Mouse (Mus musculus): ENCODE measurements around the gene Tmem56. TPM values are rescaled to one million over a fixed set of nuclear protein-coding genes. Genes with fewer than 3 reads are reported as not detected.

The Tmem56 gene
- polyA plus RNA-seq, 1 experiment from 2014 or later = 1.3 TPM

DNA sequence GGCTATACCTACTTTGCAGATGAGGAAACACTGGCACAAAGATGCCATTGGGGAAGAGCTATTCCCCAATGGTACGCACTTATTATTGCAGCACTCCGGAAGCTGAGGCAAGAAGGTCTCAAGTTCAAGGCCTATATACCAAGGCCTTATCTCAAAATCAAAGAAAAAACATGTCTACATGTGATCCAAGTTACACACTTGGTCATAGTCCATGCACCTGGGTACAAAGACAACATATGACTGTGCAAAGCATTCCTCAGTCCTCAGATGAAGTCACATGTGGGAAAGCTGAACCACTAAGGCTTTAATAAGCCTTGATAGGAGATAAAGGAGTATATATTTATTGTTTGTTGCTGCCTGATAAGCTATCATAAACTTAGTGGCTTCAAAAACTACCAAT lies 8.9 kb downstream of the Tmem56 start:
- no peak overlapping the region for H3K4me2 ChIP-seq
- no peak overlapping the region for H3K9ac ChIP-seq
- no peaks in the 10 kb centered on the region for H3K27me3 ChIP-seq
- H3K4me1 ChIP-seq (replicated peaks) = no peaks in the 10 kb centered on the region
- no peaks in the 10 kb centered on the region for H3K36me3 ChIP-seq
- WGBS = 96% methylated on average over 2 of the region's 2 CpGs
- H3K4me3 ChIP-seq = no peak overlapping the region
- H3K9me3 ChIP-seq = no peaks in the 10 kb centered on the region
- no peak overlapping the region for H3K27ac ChIP-seq
- ATAC-seq (ENCODE audit: low FRiP score) = no peak

DNA sequence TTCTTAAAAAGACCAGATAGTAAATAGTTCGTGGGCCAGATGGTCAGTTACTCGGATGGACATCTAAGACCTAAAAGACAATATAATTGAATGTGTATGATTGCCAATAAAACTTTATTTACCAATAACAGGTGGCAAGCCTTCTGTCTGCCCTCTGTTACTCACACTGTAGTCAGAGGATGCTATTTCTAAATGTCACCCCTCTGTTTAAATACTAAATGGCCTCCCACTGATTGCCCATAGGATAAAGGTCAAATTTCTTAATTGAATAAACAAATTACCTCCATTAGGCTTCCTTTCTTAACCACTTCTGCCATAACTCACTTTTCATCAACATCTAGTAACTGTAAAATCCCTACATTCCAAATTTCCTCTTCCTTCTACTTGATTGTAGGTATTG lies 10.3 kb downstream of the Tmem56 start:
- H3K36me3 ChIP-seq = no peaks in the 10 kb centered on the region
- 83% methylated on average over 2 of the region's 2 CpGs for WGBS
- H3K27ac ChIP-seq = no peak overlapping the region
- no peaks in the 10 kb centered on the region for H3K9me3 ChIP-seq
- H3K27me3 ChIP-seq = no peaks in the 10 kb centered on the region; the same call in 1 of the 2 replicates
- no peak overlapping the region for H3K4me3 ChIP-seq
- no peak for ATAC-seq (ENCODE audit: low FRiP score)
- H3K4me2 ChIP-seq = no peak overlapping the region
- no peak overlapping the region for H3K9ac ChIP-seq
- H3K4me1 ChIP-seq (replicated peaks) = no peaks in the 10 kb centered on the region

DNA sequence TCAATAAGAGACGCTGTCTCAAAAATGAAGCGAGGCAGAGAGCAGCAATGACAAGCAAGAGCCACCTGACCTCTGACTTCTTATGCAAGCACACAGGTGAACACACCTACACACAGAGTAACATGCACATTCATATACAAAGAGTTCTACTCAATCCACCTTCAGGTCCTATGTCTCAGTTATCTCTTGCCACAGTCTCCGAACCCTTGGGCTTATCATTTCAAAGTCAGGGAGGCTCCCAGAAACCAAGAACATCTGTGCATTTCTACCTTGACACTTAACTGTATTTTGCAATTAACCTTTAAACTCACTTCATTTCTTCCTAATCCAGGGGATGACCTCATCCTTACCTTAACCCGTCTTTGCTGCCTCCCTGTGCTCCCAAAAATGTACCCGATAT lies 15.6 kb downstream of the Tmem56 start:
- Histone ChIP-seq H3K4me2 (no peak overlapping the region), H3K36me3 (no peaks in the 10 kb centered on the region), H3K4me1 (replicated peaks) (peaks cover 4% of the 10 kb centered on the region), H3K27me3 (peaks cover 25% of the 10 kb centered on the region), H3K4me3 (no peak overlapping the region), H3K27ac (no peak overlapping the region), H3K9ac (no peak overlapping the region), H3K9me3 (no peaks in the 10 kb centered on the region)
- ATAC-seq (ENCODE audit: low FRiP score) = no peak
- 90% methylated on average over 5 of the region's 5 CpGs for WGBS

DNA sequence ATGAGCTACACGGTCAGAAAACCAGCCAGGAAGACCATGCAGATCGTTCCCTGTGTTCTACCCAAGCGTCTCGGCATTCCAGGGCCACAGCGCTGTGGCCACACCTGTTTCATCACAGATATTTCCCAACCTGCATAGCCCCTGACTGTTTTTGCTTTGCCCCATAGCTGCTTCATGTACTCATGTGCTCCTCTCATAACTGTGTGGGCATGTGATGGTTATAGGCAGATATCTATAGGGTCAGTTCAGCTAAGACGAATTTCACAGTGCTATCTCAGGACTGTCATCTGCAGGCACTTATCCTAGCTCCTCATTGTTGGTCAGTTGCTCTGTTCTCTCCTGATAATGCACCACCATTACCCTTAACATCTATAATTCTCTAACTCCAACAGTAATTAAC lies 18.7 kb downstream of the Tmem56 start:
- ATAC-seq (ENCODE audit: low FRiP score) = no peak
- Histone ChIP-seq H3K9ac (no peak overlapping the region), H3K4me3 (no peak overlapping the region), H3K9me3 (no peaks in the 10 kb centered on the region), H3K27me3 (peaks cover 53% of the 10 kb centered on the region), H3K4me1 (replicated peaks) (peaks cover 9% of the 10 kb centered on the region), H3K4me2 (no peak overlapping the region), H3K27ac (no peak overlapping the region), H3K36me3 (no peaks in the 10 kb centered on the region)
- 64% methylated on average over 6 of the region's 6 CpGs for WGBS

DNA sequence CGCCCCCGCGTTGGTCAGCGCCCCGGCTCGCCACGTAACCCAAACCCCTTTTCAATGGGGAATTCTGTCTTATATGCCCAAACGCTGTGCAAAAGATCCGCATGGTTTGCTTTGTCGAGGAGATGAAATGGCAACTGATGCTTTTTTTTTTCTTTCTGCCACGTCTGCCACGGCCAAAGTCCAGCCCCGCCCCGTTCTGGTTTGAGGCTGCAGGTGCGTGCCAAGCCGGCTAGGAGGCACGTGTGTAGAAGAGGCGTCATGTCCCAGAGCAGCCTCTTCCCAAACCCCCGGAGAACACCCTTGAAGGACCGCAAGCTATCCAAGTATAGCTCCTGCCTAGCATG lies 19.7 kb downstream of the Tmem56 start:
- peak overlapping the region; percentile 91 for H3K4me2 ChIP-seq

DNA sequence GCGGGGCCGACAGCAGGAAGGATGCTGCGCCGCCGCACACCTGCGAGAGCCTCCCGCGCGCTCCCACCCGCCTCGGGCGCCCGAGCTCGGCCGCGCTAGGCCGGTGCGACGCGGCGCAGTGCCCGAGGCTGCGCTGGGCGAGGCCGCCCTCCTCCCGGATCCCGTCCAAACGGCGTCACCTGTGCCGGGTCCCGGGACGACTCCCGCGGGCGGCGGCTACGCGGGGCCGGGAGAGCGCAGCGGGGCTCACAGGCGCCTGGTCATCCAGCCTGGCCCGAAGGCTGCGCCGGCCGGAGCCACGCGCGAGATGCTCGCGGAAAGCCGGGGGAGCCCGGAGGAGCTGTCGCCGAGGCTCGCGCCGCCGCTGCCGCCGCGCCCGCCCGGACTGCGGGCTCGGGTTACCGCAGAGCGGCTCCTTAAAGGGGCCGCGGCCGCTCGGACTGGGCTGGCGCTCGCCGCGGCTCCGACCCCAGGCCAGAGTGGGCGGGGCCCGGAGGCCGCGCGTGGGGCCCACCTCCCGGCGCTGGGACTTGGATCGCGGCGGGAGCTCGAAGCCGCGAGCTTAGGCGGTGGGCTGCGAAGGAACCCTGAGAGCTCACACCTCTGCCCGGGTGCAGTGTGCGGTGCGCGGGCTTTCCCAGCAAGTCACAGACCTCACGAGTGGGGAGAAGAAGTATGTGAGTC lies 20.2 kb downstream of the Tmem56 start:
- peaks cover 60% of the 10 kb centered on the region for H3K27me3 ChIP-seq
- WGBS = under 1% methylated on average over 72 of the region's 97 CpGs
- no peaks in the 10 kb centered on the region for H3K36me3 ChIP-seq
- ATAC-seq (ENCODE audit: low FRiP score) = peak; percentile 94
- H3K4me3 ChIP-seq = peak overlapping the region; percentile 80
- H3K9me3 ChIP-seq = no peaks in the 10 kb centered on the region
- peak overlapping the region; percentile 73 for H3K27ac ChIP-seq
- H3K9ac ChIP-seq = peak overlapping the region; percentile 84
- peaks cover 9% of the 10 kb centered on the region for H3K4me1 ChIP-seq (replicated peaks)
- H3K4me2 ChIP-seq = peak overlapping the region; percentile 91

More for the DNA sequence above, 19.7 kb downstream of the Tmem56 start:
- no peaks in the 10 kb centered on the region for H3K9me3 ChIP-seq
- H3K27me3 ChIP-seq = peaks cover 60% of the 10 kb centered on the region
- no peak; the same call in 1 of the 2 replicates for ATAC-seq (ENCODE audit: low FRiP score)
- peak overlapping the region; percentile 80 for H3K4me3 ChIP-seq
- 3% methylated on average over 20 of the region's 20 CpGs for WGBS
- H3K36me3 ChIP-seq = no peaks in the 10 kb centered on the region
- H3K4me1 ChIP-seq (replicated peaks) = peaks cover 9% of the 10 kb centered on the region
- H3K9ac ChIP-seq = peak overlapping the region; percentile 84
- peak overlapping the region; percentile 73 for H3K27ac ChIP-seq

DNA sequence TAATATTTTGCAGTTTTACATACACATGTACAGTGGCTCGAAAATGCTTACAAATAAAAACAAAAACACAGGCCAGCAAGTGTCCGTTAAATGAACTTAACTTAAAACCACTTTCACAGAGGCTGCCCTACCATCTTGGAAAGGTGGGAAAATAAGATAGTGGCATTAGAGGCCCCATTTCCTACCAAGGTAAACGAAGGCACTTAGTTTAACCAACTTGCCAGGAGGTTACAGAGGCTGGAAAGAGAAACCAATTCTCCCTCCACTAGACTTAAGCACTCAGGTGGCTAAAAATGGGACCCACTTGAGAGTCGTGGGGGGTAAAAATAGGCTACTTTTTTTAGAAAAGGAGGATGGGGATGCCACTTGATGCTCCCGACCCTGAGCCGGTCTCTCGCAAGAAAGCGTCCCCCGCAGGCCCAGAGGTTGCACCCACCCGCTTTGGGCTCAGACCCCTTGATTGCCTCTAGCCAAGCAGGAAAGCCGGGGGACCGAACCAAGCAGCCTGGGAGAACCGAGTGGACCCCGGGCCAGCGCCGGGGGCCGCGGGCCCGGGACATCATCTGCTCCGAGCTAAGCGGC lies 20.9 kb downstream of the Tmem56 start:
- H3K4me1 ChIP-seq (replicated peaks) = peaks cover 9% of the 10 kb centered on the region
- H3K36me3 ChIP-seq = no peaks in the 10 kb centered on the region
- 10% methylated on average over 21 of the region's 21 CpGs for WGBS
- peak overlapping the region; percentile 91 for H3K4me2 ChIP-seq
- H3K27me3 ChIP-seq = peaks cover 56% of the 10 kb centered on the region
- H3K9ac ChIP-seq = peak overlapping the region; percentile 84
- H3K27ac ChIP-seq = peak overlapping the region; percentile 73; the same call in 1 of the 2 replicates
- no peak for ATAC-seq (ENCODE audit: low FRiP score)
- no peaks in the 10 kb centered on the region for H3K9me3 ChIP-seq
- peak overlapping the region; percentile 80 for H3K4me3 ChIP-seq

DNA sequence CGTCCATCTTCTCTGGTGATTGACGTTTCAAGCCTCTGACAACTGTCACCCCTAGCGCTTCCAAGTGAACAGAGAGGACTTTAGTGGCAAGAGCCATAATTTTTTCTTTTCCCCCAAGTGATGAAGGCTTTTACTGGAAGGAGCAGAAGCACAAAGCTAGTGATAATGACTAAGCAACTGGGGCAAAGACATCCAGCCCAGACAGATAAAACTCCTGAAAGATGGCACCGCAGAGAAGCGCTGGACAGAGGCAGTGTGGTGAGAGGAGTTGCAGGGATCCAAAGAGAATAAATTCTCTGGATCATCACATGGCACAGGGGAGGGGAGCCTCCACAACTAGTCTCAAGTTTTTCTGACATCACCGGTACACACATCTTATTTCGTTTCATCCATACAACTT lies 21.6 kb downstream of the Tmem56 start:
- Histone ChIP-seq H3K27ac (no peak overlapping the region), H3K27me3 (peaks cover 59% of the 10 kb centered on the region), H3K36me3 (no peaks in the 10 kb centered on the region), H3K4me2 (no peak overlapping the region), H3K4me3 (no peak overlapping the region), H3K9ac (no peak overlapping the region), H3K9me3 (no peaks in the 10 kb centered on the region), H3K4me1 (replicated peaks) (peaks cover 9% of the 10 kb centered on the region)
- no peak for ATAC-seq (ENCODE audit: low FRiP score)
- 63% methylated on average over 7 of the region's 7 CpGs for WGBS

DNA sequence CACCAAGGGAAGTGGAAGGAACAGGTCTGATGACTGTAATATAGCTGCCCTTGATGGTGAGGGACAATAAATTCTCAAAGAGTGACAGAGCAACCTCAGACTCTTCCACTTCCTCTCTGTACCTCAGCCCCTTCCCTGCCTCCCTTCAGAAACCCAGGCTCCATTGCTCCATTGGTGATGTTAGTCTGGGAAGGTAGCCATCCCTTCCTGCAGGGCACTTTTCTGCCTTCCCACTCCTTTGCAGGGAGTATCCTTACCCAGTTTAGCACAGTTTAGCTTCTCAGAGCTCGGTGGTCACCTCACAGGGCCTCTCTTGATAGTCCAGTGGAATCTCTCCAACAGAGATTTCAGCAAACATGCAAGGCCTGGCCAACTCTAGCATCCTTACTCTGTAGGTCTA lies 22.1 kb downstream of the Tmem56 start:
- Histone ChIP-seq H3K4me2 (no peak overlapping the region), H3K9ac (no peak overlapping the region), H3K27ac (no peak overlapping the region), H3K27me3 (peaks cover 59% of the 10 kb centered on the region), H3K36me3 (no peaks in the 10 kb centered on the region), H3K4me3 (no peak overlapping the region), H3K4me1 (replicated peaks) (peaks cover 9% of the 10 kb centered on the region), H3K9me3 (no peaks in the 10 kb centered on the region)
- WGBS = 63% methylated on average over 1 of the region's 1 CpGs
- ATAC-seq (ENCODE audit: low FRiP score) = no peak

DNA sequence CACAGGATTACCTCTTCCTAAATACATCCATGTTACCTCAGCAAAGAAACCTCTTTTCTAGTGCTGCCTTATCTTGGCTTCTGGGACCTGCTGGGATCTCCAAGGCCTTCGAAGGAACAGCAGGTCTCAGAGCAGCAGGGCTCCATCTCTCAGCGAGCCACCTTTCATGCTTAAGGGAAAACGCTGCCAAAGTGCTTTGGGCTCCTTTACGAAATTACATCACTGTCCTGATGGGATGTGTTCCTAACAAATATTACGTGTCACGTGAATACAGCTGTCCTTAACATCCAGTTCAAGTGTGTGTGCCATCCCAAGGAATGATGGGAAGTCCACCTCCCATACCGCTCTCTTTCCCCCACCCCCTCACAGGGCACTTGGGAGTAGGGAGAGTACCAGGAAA lies 22.9 kb downstream of the Tmem56 start:
- Histone ChIP-seq H3K4me3 (no peak overlapping the region), H3K27ac (no peak overlapping the region), H3K36me3 (no peaks in the 10 kb centered on the region), H3K27me3 (peaks cover 58% of the 10 kb centered on the region), H3K4me2 (no peak overlapping the region), H3K9ac (no peak overlapping the region), H3K4me1 (replicated peaks) (peaks cover 9% of the 10 kb centered on the region), H3K9me3 (no peaks in the 10 kb centered on the region)
- no peak for ATAC-seq (ENCODE audit: low FRiP score)
- 70% methylated on average over 7 of the region's 7 CpGs for WGBS

DNA sequence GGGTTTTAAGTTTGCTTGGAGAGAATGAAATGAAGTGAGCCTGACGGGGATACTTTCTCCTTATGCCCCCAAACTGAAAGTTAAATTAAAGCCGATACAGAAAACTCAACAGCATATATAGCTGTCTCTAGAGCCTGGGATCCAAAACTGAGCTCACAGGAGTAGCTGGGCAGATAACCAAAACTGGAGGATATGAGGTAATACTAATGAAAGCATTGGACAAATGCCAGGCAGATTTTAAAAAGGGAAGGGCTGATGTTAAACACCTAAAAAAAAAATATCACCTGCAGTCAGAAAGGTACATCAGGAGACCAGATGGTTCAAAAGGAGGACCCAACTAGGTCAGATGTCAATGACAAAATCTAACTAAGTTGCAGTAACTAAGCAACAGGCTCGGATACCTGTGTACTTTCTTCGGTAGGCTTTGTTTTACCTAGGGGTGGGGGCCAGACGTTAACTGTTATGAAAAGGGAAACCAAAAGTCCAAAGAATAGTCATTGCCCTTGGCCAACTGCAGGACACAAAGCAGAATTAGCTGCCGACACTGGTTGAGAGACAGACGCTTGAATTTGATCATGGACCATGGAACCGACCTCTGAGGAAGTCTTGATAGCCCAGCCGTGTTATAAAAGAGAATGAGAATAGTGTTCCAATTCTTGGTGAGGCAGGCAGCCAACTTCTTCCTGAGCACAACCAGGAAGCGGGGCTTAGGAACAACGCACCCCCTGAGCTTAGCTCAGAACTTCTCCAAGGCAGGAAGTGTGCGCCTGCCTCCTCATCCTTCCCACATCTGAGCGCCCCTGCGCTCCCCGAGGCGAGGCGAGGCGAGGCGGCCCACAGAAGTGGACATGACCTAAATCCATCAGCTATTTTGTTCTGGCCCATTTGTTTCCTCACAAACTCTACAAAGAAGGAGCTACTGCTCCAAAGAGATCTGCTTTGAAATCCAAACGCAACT lies 24.1 kb downstream of the Tmem56 start:
- Histone ChIP-seq H3K27me3 (peaks cover 46% of the 10 kb centered on the region), H3K9me3 (no peaks in the 10 kb centered on the region), H3K4me1 (replicated peaks) (peaks cover 9% of the 10 kb centered on the region), H3K36me3 (no peaks in the 10 kb centered on the region), H3K27ac (no peak overlapping the region), H3K4me3 (no peak overlapping the region), H3K9ac (no peak overlapping the region), H3K4me2 (no peak overlapping the region)
- 87% methylated on average over 20 of the region's 20 CpGs for WGBS
- ATAC-seq (ENCODE audit: low FRiP score) = no peak

DNA sequence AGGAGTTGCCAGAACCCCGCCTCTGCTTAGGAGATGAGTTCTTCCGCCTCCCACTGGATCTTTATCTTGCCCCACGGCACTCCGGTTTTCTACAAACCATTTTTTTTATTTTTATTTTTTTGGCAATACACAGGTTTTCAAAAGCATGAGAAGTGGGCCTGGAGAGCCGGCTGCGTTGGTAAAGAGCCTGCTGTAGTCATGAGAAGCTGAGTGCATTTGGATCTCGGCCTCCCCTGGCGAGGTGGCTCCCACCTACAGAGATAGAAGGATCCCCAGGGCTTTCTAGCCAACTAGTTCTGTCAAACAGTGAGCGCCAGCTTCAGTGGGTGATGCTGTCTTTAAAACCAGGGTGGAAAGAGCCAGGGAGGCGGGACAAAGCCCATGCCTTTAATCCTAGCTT lies 25.5 kb downstream of the Tmem56 start:
- no peak overlapping the region for H3K27ac ChIP-seq
- H3K9ac ChIP-seq = no peak overlapping the region
- peaks cover 40% of the 10 kb centered on the region for H3K27me3 ChIP-seq
- peaks cover 6% of the 10 kb centered on the region; the same call in 1 of the 2 replicates for H3K4me1 ChIP-seq (replicated peaks)
- no peak overlapping the region for H3K4me3 ChIP-seq
- no peak overlapping the region for H3K4me2 ChIP-seq
- 82% methylated on average over 10 of the region's 10 CpGs for WGBS
- ATAC-seq (ENCODE audit: low FRiP score) = no peak
- no peaks in the 10 kb centered on the region for H3K36me3 ChIP-seq
- H3K9me3 ChIP-seq = no peaks in the 10 kb centered on the region
